Mouse (Mus musculus): Measurements from ENCODE around the gene Tprg.

Gene Tprg

GRCm38 (mm10) chr16:25333279-25334219, 46.9 kb downstream of the Tprg start:
- DNase-seq (ENCODE audit: low spot score in 2 of 2): no peak

- no peak for DNase-seq (ENCODE audit: low spot score in 2 of 2)
Observed at GRCm38 (mm10) chr16:25335058-25335703, 48.6 kb downstream of the Tprg start.

DNA sequence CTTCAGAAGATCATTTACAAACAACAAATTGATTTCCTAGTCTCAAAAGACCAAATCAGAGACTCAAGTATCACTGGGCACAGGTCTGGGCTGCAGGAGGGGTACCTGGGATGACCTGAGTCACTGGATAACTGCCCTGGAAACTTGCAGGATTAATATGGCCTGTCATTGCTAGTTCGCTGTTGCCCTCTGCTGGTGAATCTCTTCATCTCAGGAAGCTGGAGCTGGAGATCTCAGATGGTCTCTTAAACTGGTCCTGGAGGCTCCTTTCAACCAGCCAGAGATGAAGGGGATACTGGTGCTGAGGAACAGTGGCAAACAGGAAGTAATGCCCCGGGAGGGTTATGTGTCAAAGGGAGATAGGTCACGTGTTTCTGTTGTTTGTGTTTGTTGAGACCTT, 63.0 kb downstream of the Tprg start:
- peak in 1 of 2 experiments; percentile 15 for DNase-seq (ENCODE audit: low spot score in 2 of 2)

DNA sequence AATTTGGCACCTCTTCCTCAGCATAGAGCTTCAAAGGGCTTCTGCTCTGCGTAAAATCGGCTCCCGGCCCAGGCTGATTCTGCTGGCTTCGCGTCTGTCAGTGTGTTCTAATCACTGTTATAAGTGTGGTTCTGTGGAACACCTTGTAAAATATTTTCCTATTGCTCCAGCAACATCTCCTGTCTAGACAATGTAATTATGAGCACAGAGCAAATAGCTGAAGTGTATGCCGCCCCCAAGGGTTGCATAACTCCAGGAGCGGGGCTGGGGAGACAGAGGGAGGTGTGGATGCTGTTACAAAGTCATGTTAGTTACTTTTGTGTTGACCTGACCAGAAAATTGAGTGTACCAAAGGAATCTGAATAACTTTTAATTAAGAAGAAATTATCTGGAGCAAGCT, 81.2 kb downstream of the Tprg start:
- no peak for DNase-seq (ENCODE audit: low spot score in 2 of 2)

GRCm38 (mm10) chr16:25369984-25370412, 83.4 kb downstream of the Tprg start:
- DNase-seq (ENCODE audit: low spot score in 2 of 2): no peak

DNA sequence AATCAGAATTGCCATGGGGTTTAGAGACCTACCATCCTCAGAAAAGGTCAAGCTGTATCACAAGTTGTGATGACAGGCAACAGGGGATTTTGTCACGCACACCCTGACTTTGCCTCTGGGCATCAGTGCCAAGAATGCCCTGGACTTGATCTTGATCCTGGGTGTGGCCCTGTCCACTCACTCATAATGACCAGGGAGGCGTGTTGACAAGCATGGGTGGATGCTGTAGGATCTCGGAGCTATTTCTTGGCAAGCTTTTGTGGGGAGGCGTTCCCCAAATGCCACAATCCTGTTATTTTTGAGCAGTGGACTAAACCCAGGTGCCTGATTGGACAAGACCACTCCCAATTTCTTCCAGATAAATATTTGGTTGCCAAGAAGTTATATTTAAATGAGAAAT, 87.5 kb downstream of the Tprg start:
- DNase-seq (ENCODE audit: low spot score in 2 of 2): no peak

- DNase-seq (ENCODE audit: low spot score in 2 of 2): no peak
Observed at GRCm38 (mm10) chr16:25374775-25375174, 88.2 kb downstream of the Tprg start.

DNA sequence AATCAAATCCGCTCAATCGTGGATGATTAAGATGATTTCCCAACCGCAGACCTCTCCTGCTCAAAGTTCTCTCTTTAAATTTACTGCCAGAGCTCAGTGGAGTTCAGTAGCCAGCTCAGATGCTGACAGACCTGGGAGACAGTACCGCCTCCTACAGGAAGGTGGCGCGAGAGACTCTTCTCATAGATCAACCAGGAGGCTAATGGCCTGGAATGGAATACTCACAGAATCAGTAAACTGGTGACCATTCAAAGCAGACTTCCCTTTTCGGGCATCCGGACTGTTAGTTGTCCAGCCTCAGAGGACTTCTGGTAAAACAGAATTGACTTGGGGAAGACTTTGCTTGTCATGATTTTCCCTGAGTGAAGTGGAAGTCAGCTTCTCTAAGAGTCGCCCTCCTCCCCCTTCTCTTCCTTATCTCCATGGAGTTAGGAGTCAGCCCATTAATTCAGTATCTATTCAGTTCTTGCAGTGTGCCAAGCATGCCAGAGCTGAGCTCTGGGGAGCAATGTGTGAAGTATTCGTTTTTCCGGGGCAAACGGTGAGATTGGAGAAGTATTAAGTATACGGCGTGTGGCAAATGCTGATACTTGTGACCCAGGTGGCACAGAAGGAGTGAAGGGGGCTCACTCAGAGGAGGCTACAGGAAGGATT, 90.2 kb downstream of the Tprg start:
- peak; percentile 13 to 22 for DNase-seq (ENCODE audit: low spot score in 2 of 2)

DNA sequence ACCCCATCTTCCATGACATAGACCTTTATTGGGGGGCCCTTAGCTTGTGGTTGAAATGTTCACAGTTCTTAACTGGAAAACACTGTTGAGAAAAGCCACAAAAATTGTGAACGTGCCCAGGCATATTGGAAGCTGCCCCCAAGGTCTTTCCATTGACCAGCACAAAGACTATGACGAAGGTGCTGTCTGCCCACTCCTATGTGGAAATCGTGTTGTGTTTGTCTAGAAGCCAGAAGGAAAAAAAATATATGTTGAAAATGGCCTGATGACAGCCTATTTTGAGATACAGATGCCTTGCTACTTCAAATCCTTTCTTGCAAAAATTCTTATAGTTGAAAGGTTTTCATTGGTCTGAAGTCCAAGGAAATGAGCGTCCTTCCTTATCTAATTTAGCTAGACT, 91.1 kb downstream of the Tprg start:
- DNase-seq (ENCODE audit: low spot score in 2 of 2): no peak

DNA sequence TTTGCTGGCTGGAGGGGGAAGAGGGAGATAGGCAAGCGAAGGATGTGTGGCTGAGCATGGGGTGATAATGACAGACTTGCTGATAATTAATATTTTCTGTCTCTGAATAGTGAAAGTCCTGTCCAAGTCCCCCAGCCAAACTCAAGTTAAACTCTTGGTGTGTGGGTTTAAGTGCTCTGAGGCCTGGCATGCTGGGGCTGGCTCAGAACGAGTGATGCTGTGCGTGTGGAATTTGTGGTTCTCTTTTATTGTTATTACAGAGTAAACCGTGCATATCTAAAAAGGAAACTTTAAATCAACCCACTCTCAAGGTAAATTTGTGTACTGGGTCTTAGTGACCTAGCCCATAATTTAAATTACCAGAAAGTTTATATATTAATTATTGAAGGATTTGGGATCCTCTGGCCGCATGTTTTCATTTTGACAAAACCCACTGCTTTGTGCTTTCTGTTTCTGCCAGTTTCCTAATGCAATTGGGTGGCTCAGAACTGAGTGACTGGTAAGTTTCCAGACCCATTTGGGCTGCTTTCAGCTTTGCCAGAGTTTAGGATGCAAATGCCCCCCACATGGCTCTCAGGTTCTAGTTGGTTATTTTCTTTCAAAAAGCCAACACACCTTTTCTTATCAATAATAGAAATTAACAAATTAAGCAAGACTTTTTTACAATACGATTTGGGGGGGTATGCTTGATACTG, 99.0 kb downstream of the Tprg start:
- DNase-seq (ENCODE audit: low spot score in 2 of 2): no peak

DNA sequence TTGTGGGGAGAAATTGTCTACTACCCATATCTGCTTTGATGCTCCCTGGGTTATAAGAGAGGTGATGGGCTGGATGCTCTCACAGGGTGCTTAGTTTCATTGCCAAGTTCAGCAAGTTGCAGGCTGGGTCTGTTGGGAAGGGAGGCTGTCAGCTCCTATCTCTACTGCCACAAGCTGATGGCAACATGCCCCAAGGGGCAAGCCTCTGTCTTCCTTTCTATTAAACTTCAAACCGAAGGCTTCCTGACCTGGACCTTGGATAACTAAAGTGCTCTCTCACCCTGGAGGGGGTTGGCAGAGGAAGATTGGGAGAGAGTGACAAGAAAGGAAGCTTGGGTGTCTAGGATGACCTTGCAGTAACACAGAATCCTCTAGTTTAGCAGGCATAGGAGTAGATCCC, 108.1 kb downstream of the Tprg start:
- DNase-seq (ENCODE audit: low spot score in 2 of 2): no peak

DNA sequence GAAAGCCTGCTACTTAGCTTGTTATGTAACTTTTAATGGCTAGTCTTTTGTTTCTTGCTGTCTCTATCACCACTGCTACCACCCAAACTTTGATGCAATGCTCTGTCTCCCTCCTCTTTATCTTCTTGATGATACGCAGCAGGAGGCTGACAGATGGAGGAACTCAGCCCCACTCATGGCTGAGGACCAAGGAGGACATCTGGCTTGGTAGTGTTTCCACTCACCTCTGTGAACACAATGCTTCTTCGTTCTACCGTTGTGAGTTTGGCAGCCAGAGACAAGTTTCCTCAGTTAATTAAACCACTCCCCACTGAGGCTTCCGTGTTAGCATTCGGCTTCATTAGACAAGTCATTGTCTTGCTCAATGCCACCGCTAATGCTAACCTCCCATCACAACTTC, 117.5 kb downstream of the Tprg start:
- no peak for DNase-seq (ENCODE audit: low spot score in 2 of 2)

- DNase-seq (ENCODE audit: low spot score in 2 of 2): no peak
Observed at GRCm38 (mm10) chr16:25407204-25407886, 120.7 kb downstream of the Tprg start.

DNA sequence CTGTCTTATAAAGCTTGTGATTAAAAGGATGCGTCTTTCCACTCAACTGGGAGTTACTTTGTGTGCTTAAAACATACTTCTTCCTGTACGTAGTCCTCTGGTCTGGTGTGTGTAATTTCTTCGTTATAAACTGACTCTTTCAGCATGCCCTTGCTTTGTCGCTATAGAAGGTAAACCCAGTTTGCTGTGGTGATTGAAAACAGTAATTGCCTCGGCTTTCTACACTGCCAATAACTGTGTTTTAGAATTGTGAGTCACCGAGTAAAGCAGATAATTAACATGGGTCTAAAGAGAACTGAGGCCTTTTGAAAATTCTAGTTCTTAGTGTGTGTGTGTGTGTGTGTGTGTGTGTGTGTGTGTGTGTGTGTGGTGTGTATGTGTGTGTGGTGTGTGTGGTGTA, 121.4 kb downstream of the Tprg start:
- DNase-seq (ENCODE audit: low spot score in 2 of 2): no peak

DNA sequence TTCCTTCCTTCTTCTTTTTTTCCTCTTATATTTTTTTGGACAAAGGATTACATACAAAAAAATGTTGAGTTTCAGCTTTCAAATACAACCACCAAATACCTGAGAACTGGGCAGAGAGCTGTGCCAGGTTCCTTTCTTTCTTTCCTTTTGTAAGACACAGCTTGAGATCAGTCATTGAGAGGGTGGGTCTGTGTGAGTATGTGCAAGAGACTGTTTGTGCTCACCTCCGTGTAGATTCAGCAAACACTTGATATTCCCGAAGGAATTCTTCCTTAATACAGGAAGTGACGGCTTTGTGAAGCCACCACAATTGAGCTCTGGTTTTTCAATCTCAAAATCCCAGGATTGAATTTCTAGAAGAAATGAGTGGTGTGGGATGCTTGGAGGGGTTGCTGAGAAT, 124.7 kb downstream of the Tprg start:
- DNase-seq (ENCODE audit: low spot score in 2 of 2): no peak

DNA sequence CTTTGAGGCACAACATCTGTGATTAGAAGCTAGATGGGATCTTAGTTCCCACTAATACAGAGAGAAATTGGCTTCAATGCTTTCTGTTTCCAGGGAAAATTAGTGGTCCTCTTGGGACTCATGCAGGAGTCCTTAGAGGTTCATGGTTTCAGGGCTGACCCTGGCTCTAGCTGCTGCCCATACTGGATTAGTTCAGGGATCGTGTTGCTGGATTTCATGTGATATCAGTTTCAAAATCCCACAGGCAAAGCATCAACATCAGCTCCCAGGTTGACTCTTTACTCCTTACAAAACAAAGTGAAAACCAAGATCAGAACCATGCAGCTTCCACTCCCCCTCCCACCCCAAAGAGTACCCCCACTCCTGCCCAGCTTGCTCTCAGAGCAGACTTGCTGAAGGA, 127.3 kb downstream of the Tprg start:
- DNase-seq (ENCODE audit: low spot score in 2 of 2): no peak

DNA sequence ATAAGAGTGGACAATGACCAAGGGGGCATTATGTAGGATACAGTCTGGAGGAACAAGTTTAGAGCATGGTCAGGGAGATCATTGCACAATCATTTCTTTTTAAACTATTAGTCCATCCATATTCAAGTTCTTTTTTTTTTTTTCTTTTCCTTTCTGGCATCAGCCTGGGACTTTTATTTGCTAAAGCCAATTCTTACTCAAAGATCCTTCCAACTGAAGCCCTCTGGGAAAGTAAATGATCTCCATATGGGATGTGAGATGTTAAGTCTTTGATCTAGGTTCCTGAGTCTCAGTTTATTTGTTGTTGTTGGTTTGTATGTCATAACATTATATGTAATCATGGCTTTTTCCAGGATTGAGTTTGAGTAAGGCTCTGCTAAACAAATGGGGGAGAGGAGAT, 128.6 kb downstream of the Tprg start:
- no peak for DNase-seq (ENCODE audit: low spot score in 2 of 2)

GRCm38 (mm10) chr16:25417875-25418630, 131.4 kb downstream of the Tprg start:
- no peak for DNase-seq (ENCODE audit: low spot score in 2 of 2)

DNA sequence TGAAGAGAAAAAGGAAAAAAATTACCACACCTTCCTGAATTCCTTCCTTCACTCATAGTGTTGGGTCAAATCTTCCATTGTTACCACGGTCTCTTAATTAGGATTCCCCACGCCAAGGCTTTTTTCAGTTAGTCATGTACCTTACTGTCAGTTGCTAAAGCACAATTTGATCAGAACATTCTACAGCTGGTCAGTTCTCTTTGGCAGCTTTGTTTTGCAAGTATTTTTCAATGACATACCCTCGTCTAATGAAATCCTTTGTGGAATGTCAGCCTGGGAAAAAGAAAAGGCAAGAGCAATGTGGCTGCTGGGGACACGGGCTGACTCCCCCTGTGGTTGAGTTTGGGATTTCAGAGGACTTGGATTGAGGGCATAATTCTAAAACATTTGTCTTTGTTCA, 136.4 kb downstream of the Tprg start:
- DNase-seq (ENCODE audit: low spot score in 2 of 2): no peak

GRCm38 (mm10) chr16:25424001-25424400, 137.4 kb downstream of the Tprg start:
- DNase-seq (ENCODE audit: low spot score in 2 of 2): no peak

- DNase-seq (ENCODE audit: low spot score in 2 of 2): no peak
Observed at GRCm38 (mm10) chr16:25424915-25425314, 138.3 kb downstream of the Tprg start.
